Mouse (Mus musculus) adrenal gland, postnatal 14 days (tissue): ENCODE results near the gene Dync1h1. TPM values are rescaled to one million over a fixed set of nuclear protein-coding genes. Genes with fewer than 3 reads are reported as not detected.
A peak's percentile ranks its signal among the peaks of the same experiment; 100 is the strongest.
"Not testable (repeated sequence)": the region's sequence is repeated elsewhere in the genome, so short reads cannot be mapped to it uniquely, and the experiment has no call there.

ENCODE experiments used
- DNase-seq: peaks from one replicate; pipeline ENCODE4 v3.0.0; 2021; ENCODE audit warnings: mixed read lengths
- total RNA-seq: library from RNA; stranded (reverse); gene quantifications from 2 replicates; pipeline ENCODE4 v1.2.3, GENCODE M21; 2021

Gene Dync1h1
- total RNA-seq, 1 experiment from 2014 or later, result 133 TPM

- peak; percentile 100 for DNase-seq
These were observed 95.1 kb downstream of the Dync1h1 start for GRCm38 (mm10) chr12:110696173-110696974.

- no peak for DNase-seq
These were observed 95.7 kb downstream of the Dync1h1 start for GRCm38 (mm10) chr12:110696975-110697400.

- no peak for DNase-seq
These were observed 96.2 kb downstream of the Dync1h1 start for GRCm38 (mm10) chr12:110697457-110697856.

- no peak for DNase-seq
These were observed 96.8 kb downstream of the Dync1h1 start for GRCm38 (mm10) chr12:110698080-110698479.

GRCm38 (mm10) chr12:110698523-110699170 is 97.4 kb downstream of the Dync1h1 start:
- DNase-seq, result no peak

GRCm38 (mm10) chr12:110699171-110699547 is 97.9 kb downstream of the Dync1h1 start:
- no peak for DNase-seq

- DNase-seq, result no peak
These were observed 99.5 kb downstream of the Dync1h1 start for GRCm38 (mm10) chr12:110700730-110701129.

GRCm38 (mm10) chr12:110701363-110701762 is 100.1 kb downstream of the Dync1h1 start:
- not testable (repeated sequence) for DNase-seq

- no peak for DNase-seq
These were observed 101.3 kb downstream of the Dync1h1 start, which contains the start of gene Hsp90aa1 for GRCm38 (mm10) chr12:110702556-110702955. TSS of gene Hsp90aa1 (minus strand) at chr12:110702728.

GRCm38 (mm10) chr12:110703008-110703471 is 101.8 kb downstream of the Dync1h1 start:
- DNase-seq, result peak; percentile 94

- no peak for DNase-seq
These were observed 102.4 kb downstream of the Dync1h1 start for GRCm38 (mm10) chr12:110703682-110704081.

GRCm38 (mm10) chr12:110705419-110705818 is 104.2 kb downstream of the Dync1h1 start:
- not testable (repeated sequence) for DNase-seq

- peak; percentile 79 for DNase-seq
These were observed 105.3 kb downstream of the Dync1h1 start for GRCm38 (mm10) chr12:110706337-110707231.

GRCm38 (mm10) chr12:110707451-110707850 is 106.2 kb downstream of the Dync1h1 start:
- DNase-seq, result no peak

- DNase-seq, result no peak
These were observed 110.0 kb downstream of the Dync1h1 start for GRCm38 (mm10) chr12:110711270-110711669.

- DNase-seq, result no peak
These were observed 112.5 kb downstream of the Dync1h1 start for GRCm38 (mm10) chr12:110713784-110714183.

- no peak for DNase-seq
These were observed 113.0 kb downstream of the Dync1h1 start for GRCm38 (mm10) chr12:110714215-110714614.

GRCm38 (mm10) chr12:110716004-110716403 is 114.8 kb downstream of the Dync1h1 start:
- DNase-seq, result no peak
